Mouse (Mus musculus): Measurements from ENCODE around the gene Magix. TPM values are rescaled to one million over a fixed set of nuclear protein-coding genes. Genes with fewer than 3 reads are reported as not detected.

Magix gene
- polyA plus RNA-seq, 1 experiment: not detected

DNA sequence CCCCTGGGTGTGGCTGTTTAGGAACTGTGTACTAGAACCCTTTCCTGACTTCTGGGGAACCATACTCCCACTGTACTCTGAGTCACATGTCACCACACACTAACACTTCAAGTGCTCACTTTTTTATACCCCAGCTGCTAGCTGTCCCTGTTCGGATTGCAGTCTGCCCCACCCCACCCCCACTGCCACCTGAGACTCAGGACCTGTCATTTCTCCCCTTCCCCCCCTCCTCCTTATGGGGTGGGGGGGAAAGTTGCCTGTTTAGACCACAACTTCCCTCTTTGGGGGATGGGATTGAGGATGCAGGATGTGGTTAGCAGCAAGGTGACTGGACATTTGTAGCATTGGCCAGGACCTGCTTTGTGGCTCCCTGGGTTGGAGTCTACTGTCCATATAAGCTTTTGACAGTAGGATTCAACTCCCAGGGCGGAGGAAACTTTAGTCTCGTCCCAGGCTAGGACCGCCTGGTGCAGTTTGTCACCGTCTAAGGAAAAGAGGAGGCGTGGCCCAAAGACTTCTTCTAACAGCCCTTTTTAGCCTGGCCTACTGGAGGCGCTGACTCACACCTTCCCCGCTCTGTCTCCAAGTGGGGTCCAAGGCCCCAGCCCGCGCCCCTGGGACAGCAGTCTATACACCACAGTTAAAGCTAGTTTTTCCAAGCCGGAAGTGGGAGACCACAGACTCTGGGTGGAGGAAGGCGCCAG, 7.3 kb downstream of the Magix start:
- Histone ChIP-seq H3K4me1 (peaks cover 34% of the 10 kb centered on the region), H3K9me3 (no peaks in the 10 kb centered on the region; the same call in 1 of the 2 replicates), H3K27me3 (replicated peaks) (peaks cover 34% of the 10 kb centered on the region), H3K36me3 (replicated peaks; ENCODE audit: low read length) (no peaks in the 10 kb centered on the region), H3K4me3 (replicated peaks) (peak overlapping the region; percentile 85)
- no peak for TF ChIP-seq GATA1 (IDR thresholded peaks at IDR 0.05; ENCODE audit: borderline replicate concordance, low read length)
- TF ChIP-seq FLI1 (IDR thresholded peaks at IDR 0.05; ENCODE audit: low read length): no peak

DNA sequence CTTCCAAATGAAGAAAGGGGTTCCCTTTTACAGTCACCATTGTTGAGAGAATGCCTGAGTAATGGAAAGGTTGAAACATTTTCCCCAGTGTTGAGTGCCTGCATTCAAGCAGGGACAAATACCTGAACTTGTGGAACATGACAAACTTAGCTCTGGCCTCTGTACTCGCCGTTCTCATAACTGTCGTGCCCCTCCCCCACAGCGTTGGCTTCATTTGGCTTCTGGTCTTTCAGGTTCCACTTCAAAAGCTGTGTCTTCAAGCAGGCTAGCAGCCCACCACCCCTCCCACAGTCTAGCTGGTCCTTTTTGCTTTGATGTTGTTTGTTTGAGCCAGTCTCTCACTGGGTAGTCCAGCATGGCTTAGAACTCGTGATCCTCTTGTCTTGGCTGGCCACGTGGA, 8.3 kb downstream of the Magix start:
- Histone ChIP-seq H3K4me3 (replicated peaks) (no peak overlapping the region), H3K4me1 (peaks cover 34% of the 10 kb centered on the region), H3K9me3 (no peaks in the 10 kb centered on the region; the same call in 1 of the 2 replicates), H3K27me3 (replicated peaks) (peaks cover 34% of the 10 kb centered on the region), H3K36me3 (replicated peaks; ENCODE audit: low read length) (no peaks in the 10 kb centered on the region)
- TF ChIP-seq GATA1 (IDR thresholded peaks at IDR 0.05; ENCODE audit: borderline replicate concordance, low read length): no peak
- no peak for TF ChIP-seq FLI1 (IDR thresholded peaks at IDR 0.05; ENCODE audit: low read length)

DNA sequence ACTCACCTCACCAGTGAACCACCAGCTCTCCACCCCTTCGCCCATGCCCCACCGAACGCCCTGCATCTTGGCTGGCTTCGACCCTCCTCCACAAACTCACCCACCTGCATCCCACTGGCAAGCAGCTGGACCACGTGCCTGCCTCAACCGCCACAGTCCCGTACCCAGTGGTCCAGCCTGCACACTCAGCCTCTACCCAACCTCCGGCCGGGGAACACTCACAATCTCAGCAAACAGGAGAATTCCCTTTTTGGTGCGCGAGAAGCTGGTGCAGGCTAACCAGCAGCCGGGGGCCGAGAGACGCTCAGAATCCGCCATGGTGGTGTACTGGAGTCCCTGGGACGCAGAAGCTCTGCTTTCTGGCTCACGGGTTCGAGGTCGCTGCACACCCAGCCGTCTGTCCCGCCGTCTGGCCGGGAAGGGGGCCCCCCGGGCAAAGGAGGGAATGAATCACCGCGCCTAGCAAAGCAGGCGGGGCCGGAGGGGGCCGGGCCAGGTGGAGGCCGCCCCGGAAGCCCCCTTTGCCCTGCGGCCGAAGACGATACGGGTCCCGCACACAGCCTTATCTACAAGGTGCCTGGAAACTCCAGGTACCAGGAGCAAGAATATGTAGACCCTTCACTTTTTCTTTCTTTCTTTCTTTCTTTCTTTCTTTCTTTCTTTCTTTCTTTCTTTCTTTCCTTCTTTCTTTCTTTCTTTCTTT, 10.0 kb downstream of the Magix start, which contains the start of gene Plp2:
Gene Plp2 (minus strand): TSS at position 470 of the 703 bp plus-strand sequence.
- Histone ChIP-seq H3K36me3 (replicated peaks; ENCODE audit: low read length) (no peaks in the 10 kb centered on the region), H3K9me3 (no peaks in the 10 kb centered on the region; the same call in 1 of the 2 replicates), H3K27me3 (replicated peaks) (peaks cover 34% of the 10 kb centered on the region), H3K4me3 (replicated peaks) (peak within 1 kb of the TSS; percentile 90), H3K4me1 (peaks cover 34% of the 10 kb centered on the region)
- TF ChIP-seq GATA1 (IDR thresholded peaks at IDR 0.05; ENCODE audit: borderline replicate concordance, low read length) (no peak), FLI1 (IDR thresholded peaks at IDR 0.05; ENCODE audit: low read length) (no peak)

DNA sequence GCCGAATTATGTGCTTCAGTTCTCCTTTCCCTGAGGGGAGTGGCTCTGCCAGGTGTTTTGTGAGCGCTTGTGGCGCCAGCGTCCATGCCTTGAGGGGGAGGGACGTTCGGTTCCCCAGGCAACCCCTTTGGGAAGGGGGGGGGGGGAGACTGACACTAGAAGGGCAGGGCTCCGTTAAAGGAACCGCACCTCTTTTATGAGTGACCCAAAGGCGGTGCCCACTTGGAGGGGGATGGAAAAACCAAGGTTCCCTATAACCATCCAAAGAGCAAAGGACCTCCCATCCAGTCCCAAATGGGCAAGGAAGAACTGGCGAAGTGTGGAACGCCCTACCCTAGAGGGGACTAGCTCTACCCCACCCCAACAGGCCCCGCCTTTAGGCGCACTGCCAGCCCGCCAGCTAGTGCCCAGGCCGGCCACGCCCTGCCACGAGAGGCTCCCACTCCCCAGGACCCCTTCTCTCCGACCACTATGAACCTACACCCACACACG, 10.6 kb downstream of the Magix start:
- peaks cover 28% of the 10 kb centered on the region for H3K27me3 ChIP-seq (replicated peaks)
- H3K36me3 ChIP-seq (replicated peaks; ENCODE audit: low read length): no peaks in the 10 kb centered on the region
- peaks cover 34% of the 10 kb centered on the region for H3K4me1 ChIP-seq
- peak overlapping the region; percentile 90 for H3K4me3 ChIP-seq (replicated peaks)
- H3K9me3 ChIP-seq: no peaks in the 10 kb centered on the region; the same call in 1 of the 2 replicates
- TF ChIP-seq GATA1 (IDR thresholded peaks at IDR 0.05; ENCODE audit: borderline replicate concordance, low read length): no peak
- no peak for TF ChIP-seq FLI1 (IDR thresholded peaks at IDR 0.05; ENCODE audit: low read length)

DNA sequence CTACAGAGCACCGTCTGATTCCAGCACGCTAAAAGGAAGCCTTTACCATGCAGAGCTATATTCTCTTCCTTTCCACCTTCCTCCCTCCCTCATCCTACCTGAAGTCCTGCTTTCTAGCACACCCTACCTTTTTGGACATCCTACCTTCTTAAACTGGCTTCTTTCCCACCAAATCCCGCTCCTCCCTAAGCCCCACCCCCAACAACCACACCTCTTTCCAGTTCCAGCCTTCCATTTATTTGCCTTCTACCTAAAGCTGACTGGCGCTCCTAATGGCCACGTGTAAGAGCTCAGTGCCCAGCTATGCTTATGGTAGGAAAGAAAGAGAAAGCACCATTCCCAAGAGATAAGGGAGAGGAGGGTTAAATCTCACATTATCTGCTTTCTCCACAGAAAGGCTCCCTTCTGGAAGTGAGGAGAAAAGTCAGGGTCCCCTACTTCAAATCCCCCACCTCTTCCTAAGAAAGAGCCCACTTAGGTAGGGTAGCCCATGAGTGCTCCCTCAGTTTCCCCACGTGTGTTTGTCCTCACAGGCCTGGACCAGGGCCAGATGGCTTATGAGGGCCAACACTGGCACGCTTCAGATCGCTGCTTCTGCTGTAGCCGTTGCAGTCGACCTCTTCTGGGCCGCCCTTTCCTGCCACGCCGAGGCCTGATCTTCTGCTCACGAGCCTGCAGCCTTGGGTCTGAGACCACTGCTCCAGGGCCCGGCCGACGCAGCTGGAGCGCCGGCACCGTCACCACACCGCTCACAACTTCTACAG, 15.1 kb downstream of the Magix start:
- peaks cover 21% of the 10 kb centered on the region for H3K27me3 ChIP-seq (replicated peaks)
- H3K36me3 ChIP-seq (replicated peaks; ENCODE audit: low read length): no peaks in the 10 kb centered on the region
- H3K4me3 ChIP-seq (replicated peaks): no peak overlapping the region
- peaks cover 12% of the 10 kb centered on the region for H3K4me1 ChIP-seq
- no peaks in the 10 kb centered on the region; the same call in 1 of the 2 replicates for H3K9me3 ChIP-seq
- no peak for TF ChIP-seq FLI1 (IDR thresholded peaks at IDR 0.05; ENCODE audit: low read length)
- TF ChIP-seq GATA1 (IDR thresholded peaks at IDR 0.05; ENCODE audit: borderline replicate concordance, low read length): no peak

DNA sequence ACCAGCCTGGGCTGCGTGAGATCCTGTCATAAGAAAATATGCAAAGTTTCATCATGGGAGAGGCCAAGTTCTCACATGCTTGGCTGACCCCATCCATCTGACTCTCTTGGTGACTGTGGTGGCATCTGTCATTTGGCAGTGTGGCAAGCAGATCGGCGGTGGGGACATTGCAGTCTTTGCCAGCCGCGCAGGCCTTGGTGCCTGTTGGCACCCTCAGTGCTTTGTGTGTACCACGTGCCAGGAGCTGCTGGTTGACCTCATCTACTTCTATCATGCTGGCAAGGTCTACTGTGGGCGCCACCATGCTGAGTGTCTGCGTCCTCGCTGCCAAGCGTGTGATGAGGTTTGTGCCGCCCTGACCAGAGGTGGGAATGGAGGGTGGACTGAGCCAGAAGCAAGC, 16.3 kb downstream of the Magix start:
- Histone ChIP-seq H3K9me3 (no peaks in the 10 kb centered on the region), H3K36me3 (replicated peaks; ENCODE audit: low read length) (no peaks in the 10 kb centered on the region), H3K4me3 (replicated peaks) (no peak overlapping the region), H3K27me3 (replicated peaks) (peaks cover 17% of the 10 kb centered on the region), H3K4me1 (peaks cover 5% of the 10 kb centered on the region)
- TF ChIP-seq GATA1 (IDR thresholded peaks at IDR 0.05; ENCODE audit: borderline replicate concordance, low read length): no peak
- TF ChIP-seq FLI1 (IDR thresholded peaks at IDR 0.05; ENCODE audit: low read length): no peak

DNA sequence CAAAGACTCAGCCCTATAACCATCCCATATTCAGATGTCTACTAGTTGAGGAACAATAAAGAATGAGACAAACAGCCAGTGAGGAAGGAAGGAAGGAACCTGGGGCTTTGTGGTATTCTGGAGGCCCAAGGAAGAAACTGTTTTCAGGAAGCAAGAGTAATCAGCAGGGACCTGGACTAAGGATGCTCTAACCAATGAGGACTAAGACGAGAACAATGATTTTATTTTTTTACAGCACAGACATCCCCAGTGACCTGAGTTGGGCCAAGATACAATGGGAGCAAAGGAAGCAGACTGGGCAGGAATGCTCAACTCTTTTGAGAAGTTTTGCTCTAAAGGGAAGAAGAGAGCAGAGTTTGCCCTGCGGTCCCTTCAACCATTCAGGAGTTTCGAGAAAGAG, 18.1 kb downstream of the Magix start:
- H3K4me1 ChIP-seq: peaks cover 11% of the 10 kb centered on the region

DNA sequence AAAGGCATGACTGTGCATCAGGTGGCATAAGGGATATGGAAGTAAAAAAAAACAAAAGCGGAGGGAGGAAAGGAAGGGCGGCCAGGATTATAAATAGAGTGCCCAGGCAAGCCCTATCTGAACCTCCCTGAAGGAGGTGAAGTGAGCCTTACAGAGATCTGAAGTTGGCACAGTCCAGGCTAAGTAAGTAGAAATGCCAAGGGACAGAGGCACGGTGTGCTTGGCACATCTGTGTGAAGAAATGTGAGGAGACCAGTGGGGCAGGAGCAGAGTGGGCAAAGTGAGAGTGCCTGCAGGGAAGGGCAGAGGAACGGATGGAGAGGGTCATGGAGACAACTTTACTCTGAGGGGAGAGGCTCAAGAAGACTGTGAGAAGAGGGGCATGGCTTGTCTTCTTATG, 20.0 kb downstream of the Magix start:
- TF ChIP-seq GATA1 (IDR thresholded peaks at IDR 0.05; ENCODE audit: borderline replicate concordance, low read length) (no peak), FLI1 (IDR thresholded peaks at IDR 0.05; ENCODE audit: low read length) (no peak)
- Histone ChIP-seq H3K4me1 (peaks cover 11% of the 10 kb centered on the region), H3K4me3 (replicated peaks) (no peak overlapping the region), H3K36me3 (replicated peaks; ENCODE audit: low read length) (no peaks in the 10 kb centered on the region), H3K9me3 (no peaks in the 10 kb centered on the region), H3K27me3 (replicated peaks) (peaks cover 34% of the 10 kb centered on the region)

More for the DNA sequence above, 18.1 kb downstream of the Magix start:
- peaks cover 24% of the 10 kb centered on the region for H3K27me3 ChIP-seq (replicated peaks)
- no peaks in the 10 kb centered on the region for H3K9me3 ChIP-seq
- H3K36me3 ChIP-seq (replicated peaks; ENCODE audit: low read length): no peaks in the 10 kb centered on the region
- H3K4me3 ChIP-seq (replicated peaks): no peak overlapping the region
- TF ChIP-seq FLI1 (IDR thresholded peaks at IDR 0.05; ENCODE audit: low read length) (no peak), GATA1 (IDR thresholded peaks at IDR 0.05; ENCODE audit: borderline replicate concordance, low read length) (no peak)

DNA sequence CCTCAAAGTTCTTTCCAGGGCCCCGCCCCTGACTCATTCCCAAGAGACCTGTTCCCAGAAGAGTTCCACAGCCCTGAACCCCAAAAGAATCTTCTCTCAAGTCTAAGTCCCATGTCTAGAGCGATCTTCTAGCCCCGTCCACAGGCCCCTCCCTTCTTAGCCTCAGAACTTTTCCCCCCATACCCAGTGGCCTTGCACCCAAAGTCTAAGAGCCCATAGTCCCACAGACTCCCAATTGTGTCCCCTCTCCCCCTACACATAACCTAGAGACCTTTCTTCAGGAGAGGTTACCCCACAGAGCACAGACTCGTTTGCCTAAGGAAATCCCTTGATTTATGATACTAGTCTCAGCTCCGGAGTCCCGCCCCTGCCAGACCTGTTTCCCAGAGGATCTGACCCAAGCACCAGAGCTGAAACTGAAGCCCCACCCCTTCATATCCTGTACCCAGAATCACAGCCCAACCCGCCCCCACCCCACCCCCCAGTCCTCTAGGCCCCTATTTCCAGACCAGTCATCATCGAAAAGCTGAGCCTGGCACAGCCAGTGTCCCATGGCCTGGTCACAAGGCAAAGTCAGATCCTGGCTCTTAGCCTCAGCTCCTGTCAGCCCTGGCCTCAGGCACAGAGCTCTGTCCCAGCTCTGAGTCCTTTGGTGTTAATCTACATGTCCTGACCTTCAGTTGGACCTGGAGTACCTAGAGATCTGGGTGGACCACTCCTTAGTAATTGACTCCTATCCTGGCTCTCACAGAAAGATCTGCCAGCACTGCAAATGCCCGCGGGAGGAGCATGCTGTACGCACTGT, 22.1 kb downstream of the Magix start:
- peaks cover 30% of the 10 kb centered on the region for H3K27me3 ChIP-seq (replicated peaks)
- no peak overlapping the region for H3K4me3 ChIP-seq (replicated peaks)
- H3K36me3 ChIP-seq (replicated peaks; ENCODE audit: low read length): no peaks in the 10 kb centered on the region
- TF ChIP-seq GATA1 (IDR thresholded peaks at IDR 0.05; ENCODE audit: borderline replicate concordance, low read length): no peak
- no peak for TF ChIP-seq FLI1 (IDR thresholded peaks at IDR 0.05; ENCODE audit: low read length)
- H3K9me3 ChIP-seq: no peaks in the 10 kb centered on the region
- peaks cover 11% of the 10 kb centered on the region for H3K4me1 ChIP-seq

Measured in megakaryocyte, embryonic 14.5 days (primary cell).